Mouse (Mus musculus) megakaryocyte, embryonic 14.5 days (primary cell): ENCODE results near the gene Lrrc75b.

Experiments
- FLI1 ChIP-seq: IDR thresholded peaks from 2 replicates; pipeline ENCODE4 v1.6.1; 2012; ENCODE audit warnings: low read length, inconsistent platforms, mixed read lengths
- GATA1 ChIP-seq: IDR thresholded peaks from 3 replicates; pipeline ENCODE4 v1.6.1; 2012; ENCODE audit warnings: mixed read lengths, low read length, inconsistent platforms, borderline replicate concordance

DNA sequence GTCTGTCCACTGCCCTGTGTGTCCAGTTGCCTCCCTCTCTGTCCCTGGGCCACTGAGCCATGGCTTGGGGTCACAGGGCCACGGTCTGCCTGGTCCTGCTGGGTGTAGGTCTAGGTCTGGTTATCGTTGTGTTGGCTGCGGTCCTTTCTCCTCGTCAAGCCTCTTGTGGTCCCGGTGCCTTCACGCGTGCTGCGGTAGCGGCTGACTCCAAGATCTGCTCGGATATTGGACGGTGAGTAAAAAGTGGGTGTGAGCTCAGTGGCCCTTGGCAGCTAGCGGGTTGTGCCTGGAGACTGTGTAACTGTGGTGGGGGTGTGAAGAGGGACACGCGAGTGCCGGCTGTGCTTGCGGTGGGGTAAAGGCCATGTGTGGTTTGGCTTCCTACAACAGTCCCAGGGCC, 29.5 kb upstream of the Lrrc75b start:
- TF ChIP-seq GATA1 (no peak), FLI1 (no peak)
